Mouse (Mus musculus) embryonic facial prominence, embryonic 11.5 days (tissue): ENCODE results near the gene Plrg1. TPM values are rescaled to one million over a fixed set of nuclear protein-coding genes. Genes with fewer than 3 reads are reported as not detected.

Experiments
- ATAC-seq: fragments of 200-750 bp; cut with Nextera tagmentation; replicated peaks from 2 replicates; pipeline ENCODE4 v1.8.0; 2017; ENCODE audit warnings: low read depth; ENCODE audit not compliant: insufficient number of reproducible peaks, low FRiP score, low TSS enrichment
- DNase-seq: peaks from one replicate; pipeline ENCODE4 v3.0.0-alpha.2; 2015; ENCODE audit warnings: low spot score
- H3K27ac ChIP-seq: fragments of 300-500 bp; sonication (generic); replicated peaks from 2 replicates; pipeline ENCODE4 v1.5.1; 2014; ENCODE audit warnings: mild to moderate bottlenecking, low read depth, low read length, control low read depth
- H3K27me3 ChIP-seq: fragments of 300-500 bp; sonication (generic); 2 replicates; pipeline ENCODE4 v1.6.1; 2014; ENCODE audit warnings: mild to moderate bottlenecking, low read length, moderate library complexity, mixed read lengths; ENCODE audit not compliant: control insufficient read depth, insufficient read depth
- H3K36me3 ChIP-seq: fragments of 300-500 bp; sonication (generic); replicated peaks from 2 replicates; pipeline ENCODE4 v1.6.1; 2014; ENCODE audit warnings: low read depth, mild to moderate bottlenecking, low read length, moderate library complexity, mixed read lengths; ENCODE audit not compliant: control insufficient read depth, insufficient read depth
- H3K4me1 ChIP-seq: fragments of 300-500 bp; sonication (generic); 2 replicates; pipeline ENCODE4 v1.6.1; 2014; ENCODE audit warnings: low read length, mixed read lengths; ENCODE audit not compliant: control insufficient read depth, insufficient read depth
- H3K4me2 ChIP-seq: fragments of 300-500 bp; sonication (generic); 2 replicates; pipeline ENCODE4 v1.6.1; 2014; ENCODE audit warnings: low read depth, mild to moderate bottlenecking, control low read depth, low read length, moderate library complexity
- H3K4me3 ChIP-seq: fragments of 300-500 bp; sonication (generic); 2 replicates; pipeline ENCODE4 v1.5.1; 2014; ENCODE audit warnings: low read depth, low read length, control low read depth
- H3K9ac ChIP-seq: fragments of 300-500 bp; sonication (generic); replicated peaks from 2 replicates; pipeline ENCODE4 v1.6.1; 2014; ENCODE audit warnings: mild to moderate bottlenecking, control low read depth, low read length
- H3K9me3 ChIP-seq: fragments of 300-500 bp; sonication (generic); replicated peaks from 2 replicates; pipeline ENCODE4 v1.6.1; 2016; ENCODE audit warnings: mild to moderate bottlenecking, low read length, inconsistent platforms, mixed read lengths; ENCODE audit not compliant: control insufficient read depth
- WGBS: fragments of 180-500 bp; shearing (Covaris S2); extraction: QIAGEN DNeasy Blood & Tissue Kit; methylation state at CpG from one replicate; pipeline ENCODE4 v1.1.7; 2014; 5-methylcytosine and 5-hydroxymethylcytosine counted together
- polyA plus RNA-seq: library from polyadenylated mRNA; unstranded; fragments of >200 nt; fragmentation: Nextera tagmentation; extraction: Ambion mirVana; gene quantifications from 2 replicates; pipeline ENCODE4 v1.2.1, GENCODE M21; 2014

Gene Plrg1
- polyA plus RNA-seq, 1 experiment from 2014 or later = 141 TPM

DNA sequence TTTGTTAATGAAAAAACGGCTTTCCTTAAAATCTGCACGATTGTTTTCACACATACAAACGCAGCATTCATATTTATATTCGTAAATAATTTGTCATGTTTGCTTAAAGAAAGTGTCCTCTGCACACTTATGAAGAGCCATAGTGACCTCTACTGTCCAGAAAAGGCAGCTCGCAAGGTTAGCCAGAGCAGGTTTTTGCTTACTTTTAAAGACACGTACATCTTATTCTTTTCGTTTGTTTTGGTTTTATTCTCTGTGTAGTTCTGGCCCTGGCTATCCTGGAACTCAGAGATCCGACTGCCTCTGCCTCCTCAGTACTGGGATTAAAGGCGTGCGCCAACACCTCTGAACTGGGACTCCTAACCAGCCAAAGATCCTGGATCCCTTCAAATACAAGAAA lies 1.6 kb upstream of the Plrg1 start:
- WGBS = 39% methylated on average over 10 of the region's 10 CpGs
- ATAC-seq (no peak), DNase-seq (peak; percentile 68)

GRCm38 (mm10) chr3:83054759-83055158 lies 563 bp upstream of the Plrg1 start:
- DNase-seq = no peak
- H3K27ac ChIP-seq = no peak overlapping the region
- no peaks in the 10 kb centered on the region for H3K27me3 ChIP-seq

More for the DNA sequence above, 1.6 kb upstream of the Plrg1 start:
- Histone ChIP-seq H3K4me2 (no peak overlapping the region), H3K27ac (no peak overlapping the region), H3K36me3 (no peaks in the 10 kb centered on the region; the same call in 1 of the 2 replicates), H3K4me3 (no peak overlapping the region), H3K27me3 (no peaks in the 10 kb centered on the region), H3K4me1 (no peaks in the 10 kb centered on the region), H3K9me3 (no peaks in the 10 kb centered on the region), H3K9ac (no peak overlapping the region)

GRCm38 (mm10) chr3:83057046-83057445 lies 1.7 kb downstream of the Plrg1 start:
- no peaks in the 10 kb centered on the region for H3K9me3 ChIP-seq
- DNase-seq (no peak), ATAC-seq (no peak)
- H3K4me2 ChIP-seq = no peak overlapping the region
- H3K4me3 ChIP-seq = no peak overlapping the region
- H3K27me3 ChIP-seq = no peaks in the 10 kb centered on the region
- H3K36me3 ChIP-seq = peaks cover 3% of the 10 kb centered on the region; the same call in 1 of the 2 replicates
- no peak overlapping the region for H3K9ac ChIP-seq
- no peaks in the 10 kb centered on the region for H3K4me1 ChIP-seq
- H3K27ac ChIP-seq = no peak overlapping the region
- 95% methylated on average over 2 of the region's 2 CpGs for WGBS

More at GRCm38 (mm10) chr3:83054759-83055158, 563 bp upstream of the Plrg1 start:
- Histone ChIP-seq H3K9ac (no peak overlapping the region), H3K4me2 (no peak overlapping the region), H3K9me3 (no peaks in the 10 kb centered on the region), H3K4me3 (peak overlapping the region; percentile 84), H3K36me3 (no peaks in the 10 kb centered on the region; the same call in 1 of the 2 replicates), H3K4me1 (no peaks in the 10 kb centered on the region)
- 37% methylated on average over 13 of the region's 13 CpGs for WGBS
- no peak for ATAC-seq

DNA sequence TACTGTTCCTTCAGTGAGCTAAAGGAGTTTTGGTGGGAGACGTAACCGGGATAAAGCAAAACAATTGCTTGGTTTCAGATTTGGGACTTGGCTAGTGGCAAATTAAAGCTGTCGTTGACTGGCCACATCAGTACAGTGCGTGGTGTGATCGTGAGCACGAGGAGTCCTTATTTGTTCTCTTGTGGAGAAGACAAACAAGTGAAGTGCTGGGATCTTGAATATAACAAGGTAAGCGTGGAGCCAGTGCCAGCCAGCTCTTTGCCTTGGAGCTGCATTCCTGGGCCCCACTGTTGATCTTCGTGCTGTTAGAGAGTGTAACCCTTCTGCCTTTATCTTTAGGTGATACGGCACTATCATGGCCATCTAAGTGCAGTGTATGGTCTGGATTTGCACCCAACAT lies 12.6 kb downstream of the Plrg1 start:
- H3K36me3 ChIP-seq = peaks cover 5% of the 10 kb centered on the region
- ATAC-seq = no peak
- WGBS = 94% methylated on average over 9 of the region's 9 CpGs
- H3K9me3 ChIP-seq = no peaks in the 10 kb centered on the region
- H3K4me2 ChIP-seq = no peak overlapping the region
- no peak for DNase-seq
- no peaks in the 10 kb centered on the region for H3K4me1 ChIP-seq
- no peak overlapping the region for H3K4me3 ChIP-seq
- no peak overlapping the region for H3K9ac ChIP-seq
- no peaks in the 10 kb centered on the region for H3K27me3 ChIP-seq
- no peak overlapping the region for H3K27ac ChIP-seq

GRCm38 (mm10) chr3:83068869-83069268 lies 13.5 kb downstream of the Plrg1 start:
- H3K9me3 ChIP-seq = no peaks in the 10 kb centered on the region
- no peak overlapping the region for H3K4me2 ChIP-seq
- H3K36me3 ChIP-seq = peaks cover 5% of the 10 kb centered on the region
- no peak for ATAC-seq
- H3K4me1 ChIP-seq = no peaks in the 10 kb centered on the region
- DNase-seq = no peak
- H3K9ac ChIP-seq = no peak overlapping the region
- 95% methylated on average over 13 of the region's 13 CpGs for WGBS
- no peak overlapping the region for H3K4me3 ChIP-seq
- H3K27ac ChIP-seq = no peak overlapping the region
- H3K27me3 ChIP-seq = no peaks in the 10 kb centered on the region

GRCm38 (mm10) chr3:83070231-83070630 lies 14.9 kb downstream of the Plrg1 start:
- WGBS = 93% methylated on average over 4 of the region's 4 CpGs
- Histone ChIP-seq H3K4me3 (no peak overlapping the region), H3K27me3 (no peaks in the 10 kb centered on the region), H3K36me3 (peaks cover 5% of the 10 kb centered on the region), H3K9me3 (no peaks in the 10 kb centered on the region), H3K9ac (no peak overlapping the region), H3K27ac (no peak overlapping the region), H3K4me1 (no peaks in the 10 kb centered on the region), H3K4me2 (no peak overlapping the region)
- no peak for ATAC-seq
- no peak for DNase-seq

GRCm38 (mm10) chr3:83076563-83076962 lies 21.2 kb downstream of the Plrg1 start:
- Histone ChIP-seq H3K27ac (no peak overlapping the region), H3K9ac (no peak overlapping the region), H3K4me1 (no peaks in the 10 kb centered on the region), H3K27me3 (no peaks in the 10 kb centered on the region), H3K4me3 (no peak overlapping the region), H3K4me2 (no peak overlapping the region), H3K36me3 (no peaks in the 10 kb centered on the region), H3K9me3 (no peaks in the 10 kb centered on the region)
- ATAC-seq (no peak), DNase-seq (no peak)
- WGBS = 33% methylated on average over 3 of the region's 3 CpGs

DNA sequence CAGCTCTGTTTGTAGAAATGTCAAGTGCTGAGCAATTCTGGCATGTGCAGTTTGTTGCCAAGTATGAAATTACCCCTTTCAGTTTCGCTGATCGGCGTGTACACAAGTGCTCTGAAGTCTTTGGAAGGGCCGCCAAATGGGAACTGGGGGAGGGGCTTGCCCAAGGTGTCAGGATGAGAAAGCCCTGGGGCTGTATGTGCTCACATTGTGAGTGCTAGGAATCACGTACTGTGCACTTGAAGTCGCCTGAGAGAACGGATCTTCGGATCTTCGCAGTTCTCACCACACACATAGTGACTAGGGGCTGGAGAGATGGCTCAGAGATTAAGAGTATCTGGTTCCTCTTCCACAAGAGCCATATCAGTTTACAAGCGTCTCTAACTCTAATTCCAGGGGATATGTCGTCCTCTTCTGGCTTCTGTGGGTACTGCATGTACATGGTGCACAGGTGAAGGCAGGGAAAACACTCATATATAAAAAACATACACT lies 25.3 kb downstream of the Plrg1 start:
- Histone ChIP-seq H3K4me1 (no peaks in the 10 kb centered on the region), H3K9me3 (no peaks in the 10 kb centered on the region), H3K27me3 (no peaks in the 10 kb centered on the region), H3K9ac (no peak overlapping the region), H3K4me3 (no peak overlapping the region), H3K27ac (no peak overlapping the region), H3K4me2 (peak overlapping the region; percentile 37), H3K36me3 (no peaks in the 10 kb centered on the region)
- WGBS = 5% methylated on average over 11 of the region's 11 CpGs
- DNase-seq (peak; percentile 81), ATAC-seq (peak; percentile 88)
